Mouse (Mus musculus) liver, embryonic 15.5 days (tissue): ENCODE results near the gene Tnfsf10. TPM values are rescaled to one million over a fixed set of nuclear protein-coding genes. Genes with fewer than 3 reads are reported as not detected.
"Not testable (repeated sequence)": the region's sequence is repeated elsewhere in the genome, so short reads cannot be mapped to it uniquely, and the experiment has no call there.

Source experiments
- ATAC-seq: fragments of 200-750 bp; cut with Nextera tagmentation; 2 replicates; pipeline ENCODE4 v1.8.0; 2017; ENCODE audit warnings: moderate number of reproducible peaks, mild to moderate bottlenecking, moderate library complexity; ENCODE audit not compliant: insufficient read depth
- H3K27ac ChIP-seq: fragments of 300-500 bp; sonication (generic); replicated peaks from 2 replicates; pipeline ENCODE4 v1.5.1; 2015; ENCODE audit warnings: mild to moderate bottlenecking, inconsistent platforms
- H3K27me3 ChIP-seq: fragments of 300-500 bp; sonication (generic); 2 replicates; pipeline ENCODE4 v1.6.1; 2015; ENCODE audit warnings: mild to moderate bottlenecking, inconsistent platforms
- H3K36me3 ChIP-seq: fragments of 300-500 bp; sonication (generic); replicated peaks from 2 replicates; pipeline ENCODE4 v1.6.1; 2015; ENCODE audit warnings: moderate library complexity, mild to moderate bottlenecking, inconsistent platforms
- H3K4me1 ChIP-seq: fragments of 300-500 bp; sonication (generic); replicated peaks from 2 replicates; pipeline ENCODE4 v1.6.1; 2015; ENCODE audit warnings: inconsistent platforms
- H3K4me2 ChIP-seq: fragments of 300-500 bp; sonication (generic); 2 replicates; pipeline ENCODE4 v1.6.1; 2015; ENCODE audit warnings: moderate library complexity, mild to moderate bottlenecking, inconsistent platforms
- H3K4me3 ChIP-seq: fragments of 300-500 bp; sonication (generic); replicated peaks from 2 replicates; pipeline ENCODE4 v1.5.1; 2015; ENCODE audit warnings: mild to moderate bottlenecking, inconsistent platforms
- H3K9ac ChIP-seq: fragments of 300-500 bp; sonication (generic); 2 replicates; pipeline ENCODE4 v1.6.1; 2015; ENCODE audit warnings: moderate library complexity, mild to moderate bottlenecking, inconsistent platforms
- H3K9me3 ChIP-seq: fragments of 300-500 bp; sonication (generic); replicated peaks from 2 replicates; pipeline ENCODE4 v1.6.1; 2016; ENCODE audit warnings: inconsistent platforms
- WGBS: fragments of 180-500 bp; shearing (Covaris S2); methylation state at CpG from one replicate; pipeline ENCODE4 v1.1.7; 2015; ENCODE audit warnings: mixed read lengths; ENCODE audit not compliant: insufficient replicate concordance; 5-methylcytosine and 5-hydroxymethylcytosine counted together
- polyA plus RNA-seq: library from polyadenylated mRNA; unstranded; fragments of >200 nt; fragmentation: Nextera tagmentation; extraction: Ambion mirVana; gene quantifications from 2 replicates; pipeline ENCODE4 v1.2.1, GENCODE M21; 2015

Gene Tnfsf10
- 0.08 and 0.14 TPM in 2 replicates for polyA plus RNA-seq

DNA sequence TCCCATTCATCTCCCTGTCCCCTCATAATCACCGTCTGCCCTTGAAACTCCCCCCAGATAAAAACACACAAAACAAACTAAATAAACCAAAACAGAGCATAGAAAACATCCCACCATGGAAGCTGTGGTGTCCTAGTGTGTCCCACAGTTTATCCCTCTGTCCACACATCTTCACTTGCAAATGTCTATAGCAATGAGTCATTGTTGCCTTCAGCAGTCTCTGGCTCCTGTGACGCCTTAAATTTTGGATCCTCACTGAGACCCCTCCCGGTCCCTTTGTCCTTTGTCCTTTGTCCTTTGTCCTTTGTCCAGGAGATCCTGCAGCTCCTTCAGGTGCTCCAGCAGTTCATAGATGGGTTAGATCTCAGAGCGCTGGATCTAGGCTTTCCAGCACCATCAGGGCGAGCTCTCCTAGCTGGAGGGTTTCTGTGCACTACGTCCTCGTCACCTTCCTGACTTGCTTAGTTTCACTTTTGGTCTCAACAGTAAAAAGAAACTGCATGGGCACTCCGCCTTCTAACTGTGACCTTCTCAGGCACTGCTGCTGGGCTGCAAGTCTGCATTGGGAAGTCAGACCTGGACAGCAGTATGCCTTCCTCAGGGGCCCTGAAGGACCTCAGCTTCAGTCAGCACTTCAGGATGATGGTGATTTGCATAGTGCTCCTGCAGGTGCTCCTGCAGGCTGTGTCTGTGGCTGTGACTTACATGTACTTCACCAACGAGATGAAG, at the start of gene Tnfsf10:
Tnfsf10 (plus strand) TSS at position 470 of the 729 bp plus-strand sequence.
- ATAC-seq = no peak
- H3K27ac ChIP-seq = no peak within 1 kb of the TSS
- peak within 1 kb of the TSS; percentile 40 for H3K4me3 ChIP-seq
- H3K4me1 ChIP-seq = 0 out of 2 replicates have a peak, but pooled peaks cover 3% of the 10 kb centered on the region
- no peaks in the 10 kb centered on the region for H3K9me3 ChIP-seq
- no peaks in the 10 kb centered on the region for H3K27me3 ChIP-seq
- WGBS = 31% methylated on average over 9 of the region's 9 CpGs
- no peak within 1 kb of the TSS for H3K9ac ChIP-seq
- peak within 1 kb of the TSS; percentile 53 for H3K4me2 ChIP-seq
- no peaks in the 10 kb centered on the region for H3K36me3 ChIP-seq

DNA sequence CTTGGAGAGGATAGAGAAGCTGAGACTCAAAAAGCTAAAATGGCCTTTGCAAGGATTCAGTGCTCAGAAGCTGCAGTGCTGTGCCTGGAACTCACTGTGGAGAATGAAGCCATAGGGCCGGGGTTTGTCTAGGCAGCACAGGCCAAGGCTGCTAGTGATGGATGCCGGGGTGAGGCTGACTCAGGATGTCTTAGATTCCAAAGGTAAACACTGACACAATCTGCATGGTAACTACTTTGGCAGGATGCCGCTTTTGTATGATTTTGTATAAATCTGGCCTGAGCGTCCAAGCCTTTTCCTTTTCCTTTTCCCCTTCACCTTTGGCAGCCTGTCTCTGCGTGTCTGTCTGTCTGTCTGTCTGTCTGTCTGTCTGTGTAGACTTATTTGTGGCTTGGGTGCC, 49.5 kb upstream of the Tnfsf10 start:
- H3K4me1 ChIP-seq = no peaks in the 10 kb centered on the region; the same call in 1 of the 2 replicates
- 73% methylated on average over 5 of the region's 5 CpGs for WGBS
- no peak for ATAC-seq

DNA sequence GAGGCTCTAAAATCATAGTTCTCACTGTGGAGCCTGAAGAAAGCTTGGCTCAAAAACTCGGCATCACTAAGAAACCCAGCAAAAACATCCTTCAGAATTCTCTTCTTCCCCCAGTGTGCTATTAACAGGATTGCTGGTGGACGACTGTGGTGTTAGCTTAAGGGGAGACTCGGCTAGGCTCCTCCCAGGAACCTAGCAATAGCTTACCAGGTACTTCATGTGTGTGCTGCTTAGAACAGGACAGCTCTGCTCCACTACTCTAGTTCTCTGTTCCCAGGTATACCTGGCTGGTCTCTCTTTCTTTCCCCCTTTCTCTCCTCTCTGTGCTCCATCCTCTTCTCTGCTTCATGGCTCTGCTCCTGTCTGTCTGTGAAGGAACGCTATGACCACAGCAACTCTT, 48.9 kb upstream of the Tnfsf10 start:
- Histone ChIP-seq H3K4me1 (no peaks in the 10 kb centered on the region; the same call in 1 of the 2 replicates), H3K36me3 (no peaks in the 10 kb centered on the region), H3K9ac (no peak overlapping the region), H3K27me3 (no peaks in the 10 kb centered on the region), H3K4me2 (no peak overlapping the region), H3K9me3 (no peaks in the 10 kb centered on the region), H3K4me3 (no peak overlapping the region), H3K27ac (no peak overlapping the region)
- ATAC-seq = no peak
- 56% methylated on average over 4 of the region's 4 CpGs for WGBS

More for the DNA sequence above, 49.5 kb upstream of the Tnfsf10 start:
- Histone ChIP-seq H3K9me3 (no peaks in the 10 kb centered on the region), H3K9ac (no peak overlapping the region), H3K27ac (no peak overlapping the region), H3K27me3 (no peaks in the 10 kb centered on the region), H3K4me3 (no peak overlapping the region), H3K36me3 (no peaks in the 10 kb centered on the region), H3K4me2 (no peak overlapping the region)

- Histone ChIP-seq H3K27ac (no peak overlapping the region), H3K4me2 (no peak overlapping the region), H3K36me3 (no peaks in the 10 kb centered on the region), H3K4me1 (no peaks in the 10 kb centered on the region; the same call in 1 of the 2 replicates), H3K9ac (no peak overlapping the region), H3K4me3 (no peak overlapping the region), H3K27me3 (no peaks in the 10 kb centered on the region), H3K9me3 (no peaks in the 10 kb centered on the region)
- ATAC-seq = no peak
- 61% methylated on average over 4 of the region's 4 CpGs for WGBS
Measured at GRCm38 (mm10) chr3:27269151-27269550, 47.7 kb upstream of the Tnfsf10 start.

DNA sequence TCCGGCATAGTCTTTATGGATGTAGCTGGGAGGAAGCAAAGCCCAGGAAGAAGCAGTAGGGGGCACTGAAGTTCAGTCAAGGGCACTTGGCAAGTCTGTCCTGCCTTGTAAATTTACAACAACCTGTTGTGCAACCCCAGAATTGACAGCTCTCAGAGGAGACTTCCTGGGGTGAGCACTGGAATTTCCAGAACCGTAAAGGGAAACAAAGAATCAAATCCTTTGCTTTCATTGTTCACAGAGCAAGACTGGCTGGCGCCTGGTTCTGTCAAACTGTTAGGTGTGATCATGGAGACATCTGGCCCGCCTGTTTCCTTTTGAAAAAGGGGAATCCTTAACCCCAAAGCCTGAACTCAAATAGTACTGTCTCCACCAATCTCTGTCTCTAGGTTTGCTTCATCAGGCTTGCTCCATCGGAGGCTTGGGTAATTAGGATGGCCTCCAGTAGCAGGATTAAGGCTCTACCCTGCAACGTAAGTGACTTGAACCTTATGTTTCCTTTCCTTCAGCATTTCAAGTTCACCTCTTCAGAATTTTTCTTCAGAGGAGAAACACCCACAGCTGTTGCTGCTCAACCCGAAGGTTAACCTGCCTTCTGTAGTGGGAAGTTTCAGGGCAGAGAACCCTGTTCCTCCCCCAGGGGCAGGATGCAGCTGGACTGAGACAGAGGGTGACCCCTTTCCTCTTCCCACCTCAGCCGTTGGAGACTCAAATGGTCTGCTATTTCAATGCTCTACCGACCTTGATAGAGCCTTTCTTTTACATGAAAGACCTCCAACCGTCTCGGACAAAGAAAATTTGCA, 46.5 kb upstream of the Tnfsf10 start:
- no peak overlapping the region for H3K9ac ChIP-seq
- H3K27me3 ChIP-seq = no peaks in the 10 kb centered on the region
- no peaks in the 10 kb centered on the region for H3K36me3 ChIP-seq
- peak; percentile 31; the same call in 1 of the 2 replicates for ATAC-seq
- H3K4me2 ChIP-seq = 0 out of 2 replicates have a peak overlapping the region, but pooled peaks have one; percentile 24
- H3K27ac ChIP-seq = no peak overlapping the region
- H3K4me1 ChIP-seq = no peaks in the 10 kb centered on the region; the same call in 1 of the 2 replicates
- no peaks in the 10 kb centered on the region for H3K9me3 ChIP-seq
- H3K4me3 ChIP-seq = no peak overlapping the region
- 13% methylated on average over 11 of the region's 11 CpGs for WGBS

GRCm38 (mm10) chr3:27272926-27273745, 43.7 kb upstream of the Tnfsf10 start:
- Histone ChIP-seq H3K9me3 (no peaks in the 10 kb centered on the region), H3K27ac (no peak overlapping the region), H3K4me3 (no peak overlapping the region), H3K4me2 (no peak overlapping the region), H3K9ac (no peak overlapping the region), H3K4me1 (no peaks in the 10 kb centered on the region; the same call in 1 of the 2 replicates), H3K36me3 (no peaks in the 10 kb centered on the region), H3K27me3 (no peaks in the 10 kb centered on the region)
- WGBS = 41% methylated on average over 7 of the region's 7 CpGs
- ATAC-seq = no peak

- not testable (repeated sequence) for H3K36me3 ChIP-seq, H3K27me3 ChIP-seq, H3K4me3 ChIP-seq, ATAC-seq, H3K27ac ChIP-seq, H3K9ac ChIP-seq, H3K4me2 ChIP-seq, H3K9me3 ChIP-seq
- WGBS = 89% methylated on average over 14 of the region's 14 CpGs
- peaks cover 24% of the 10 kb centered on the region for H3K4me1 ChIP-seq
Measured at GRCm38 (mm10) chr3:27279286-27279925, 37.4 kb upstream of the Tnfsf10 start.

GRCm38 (mm10) chr3:27280280-27280749, 36.5 kb upstream of the Tnfsf10 start:
- no peaks in the 10 kb centered on the region for H3K27me3 ChIP-seq
- ATAC-seq = peak; percentile 58
- H3K4me3 ChIP-seq = no peak overlapping the region
- peak overlapping the region; percentile 39 for H3K4me2 ChIP-seq
- no peak overlapping the region; the same call in 1 of the 2 replicates for H3K27ac ChIP-seq
- no peak overlapping the region for H3K9ac ChIP-seq
- no peaks in the 10 kb centered on the region for H3K36me3 ChIP-seq
- H3K9me3 ChIP-seq = no peaks in the 10 kb centered on the region
- H3K4me1 ChIP-seq = peaks cover 24% of the 10 kb centered on the region
- 30% methylated on average over 11 of the region's 11 CpGs for WGBS

- H3K4me2 ChIP-seq = peak overlapping the region; percentile 63
- H3K4me3 ChIP-seq = peak overlapping the region; percentile 31
- peaks cover 24% of the 10 kb centered on the region for H3K4me1 ChIP-seq
- WGBS = 10% methylated on average over 27 of the region's 27 CpGs
- peak; percentile 57; the same call in 1 of the 2 replicates for ATAC-seq
- no peak overlapping the region for H3K9ac ChIP-seq
- H3K36me3 ChIP-seq = no peaks in the 10 kb centered on the region
- no peaks in the 10 kb centered on the region for H3K9me3 ChIP-seq
- H3K27me3 ChIP-seq = no peaks in the 10 kb centered on the region
- H3K27ac ChIP-seq = no peak overlapping the region
Measured at GRCm38 (mm10) chr3:27283071-27283713, 33.6 kb upstream of the Tnfsf10 start.

- no peaks in the 10 kb centered on the region for H3K9me3 ChIP-seq
- H3K9ac ChIP-seq = no peak overlapping the region
- no peaks in the 10 kb centered on the region for H3K36me3 ChIP-seq
- peaks cover 24% of the 10 kb centered on the region for H3K4me1 ChIP-seq
- H3K4me2 ChIP-seq = peak overlapping the region; percentile 63
- no peak overlapping the region for H3K27ac ChIP-seq
- WGBS = 55% methylated on average over 7 of the region's 7 CpGs
- no peak overlapping the region for H3K4me3 ChIP-seq
- H3K27me3 ChIP-seq = no peaks in the 10 kb centered on the region
- ATAC-seq = no peak
Measured at GRCm38 (mm10) chr3:27283796-27284195, 33.0 kb upstream of the Tnfsf10 start.
